Mouse (Mus musculus) embryo, embryonic 10 days (tissue): ENCODE results near the gene Garnl3.

ENCODE experiments used
- DNase-seq: peaks from one replicate; pipeline ENCODE4 v3.0.0-alpha.2; 2015; ENCODE audit warnings: low spot score

Garnl3 gene

DNA sequence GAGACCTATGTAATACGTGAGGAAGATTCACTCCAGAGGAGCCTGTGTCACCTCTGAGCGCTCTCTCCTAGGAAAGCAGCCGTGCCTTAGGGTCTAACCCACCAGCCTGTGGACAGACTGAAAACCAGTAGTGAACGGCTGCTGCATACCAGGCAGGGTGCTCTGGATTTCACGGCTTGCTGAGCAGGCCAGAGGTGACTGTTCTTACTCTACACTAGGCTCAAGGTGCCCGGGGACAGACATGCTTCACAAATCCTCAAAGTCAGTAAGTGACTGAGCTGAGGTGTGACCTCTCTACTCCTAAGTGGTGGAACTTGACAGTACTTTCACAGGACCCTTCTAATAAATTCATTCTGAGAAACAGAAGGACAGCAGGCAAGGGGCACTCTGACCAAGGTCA lies 108.6 kb downstream of the Garnl3 start:
- no peak for DNase-seq

- DNase-seq = peak; percentile 80
Measured at GRCm38 (mm10) chr2:33018026-33018425, 113.4 kb downstream of the Garnl3 start.

DNA sequence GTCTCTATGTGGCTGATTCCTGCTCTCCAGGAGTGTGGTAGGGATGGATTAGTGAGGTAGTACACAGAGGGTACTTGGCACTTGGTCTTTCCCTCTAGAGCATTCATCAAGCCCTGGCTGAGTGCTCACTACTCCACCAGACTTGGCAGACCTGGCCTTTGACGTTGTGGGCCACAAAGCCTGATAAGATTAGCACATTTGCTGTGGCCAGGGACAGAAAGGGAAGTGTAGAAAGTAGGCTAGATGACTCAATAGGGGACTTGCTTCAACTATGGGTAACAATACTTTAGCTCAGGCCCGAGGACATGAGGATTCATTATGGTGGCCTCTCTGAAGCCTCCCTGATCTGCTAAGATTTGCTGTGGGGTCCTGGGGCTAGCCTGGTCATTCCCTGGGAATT lies 114.3 kb downstream of the Garnl3 start:
- DNase-seq = no peak

DNA sequence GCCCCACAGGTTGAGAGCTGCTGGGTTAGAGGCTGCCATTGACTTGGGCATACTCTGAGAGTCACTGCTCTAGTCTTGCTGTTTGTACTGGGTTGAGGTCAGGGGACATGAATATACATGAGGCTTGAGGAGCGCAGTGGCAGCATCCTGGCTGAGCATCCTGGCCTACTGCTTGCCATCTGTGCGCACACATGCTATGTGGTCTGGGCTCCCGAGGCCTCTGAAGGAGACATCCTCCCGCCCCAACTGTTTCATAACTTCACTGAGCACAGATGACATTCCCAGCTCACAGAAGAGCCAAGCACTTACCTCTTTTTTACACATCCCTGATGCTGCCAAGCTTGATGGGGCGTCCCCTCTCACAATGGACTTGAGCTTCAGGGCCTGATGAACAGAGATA lies 116.6 kb downstream of the Garnl3 start:
- no peak for DNase-seq

DNA sequence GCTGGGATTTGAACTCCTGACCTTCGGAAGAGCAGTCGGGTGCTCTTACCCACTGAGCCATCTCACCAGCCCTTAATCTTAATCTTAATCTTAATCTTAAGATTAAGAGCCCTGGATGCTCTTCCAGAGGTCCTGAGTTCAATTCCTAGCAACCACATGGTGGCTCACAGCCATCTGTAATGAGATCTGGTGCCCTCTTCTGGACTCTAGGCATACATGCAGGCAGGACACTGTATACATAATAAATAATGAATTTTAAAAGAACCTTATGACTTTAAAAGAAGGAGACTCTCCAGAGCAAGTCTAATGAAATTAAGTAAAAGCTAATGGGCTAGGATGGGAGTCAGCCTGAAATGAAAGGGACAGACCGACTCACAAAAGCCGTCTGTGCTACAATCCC lies 122.4 kb downstream of the Garnl3 start:
- peak; percentile 16 for DNase-seq

GRCm38 (mm10) chr2:33005041-33005440 lies 126.4 kb downstream of the Garnl3 start:
- DNase-seq = no peak

GRCm38 (mm10) chr2:33002144-33002543 lies 129.3 kb downstream of the Garnl3 start:
- DNase-seq = no peak

DNA sequence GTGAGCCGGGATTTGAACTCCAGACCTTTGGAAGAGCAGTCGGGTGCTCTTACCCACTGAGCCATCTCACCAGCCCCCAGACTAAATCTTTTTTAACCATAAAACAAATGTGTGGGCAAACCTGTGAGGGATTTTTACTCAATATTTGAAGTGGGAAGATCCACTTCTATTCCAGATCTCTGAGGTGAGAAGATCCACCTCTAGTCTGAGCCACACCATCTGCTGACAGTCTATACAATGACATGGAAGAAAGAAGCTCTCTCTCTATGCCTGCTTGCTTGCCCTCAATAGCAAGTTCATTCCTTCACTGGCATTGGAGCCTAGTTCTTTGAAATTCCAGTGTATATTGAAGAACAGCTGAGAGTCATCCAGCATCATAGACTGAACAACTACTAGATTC lies 131.7 kb downstream of the Garnl3 start:
- DNase-seq = no peak

GRCm38 (mm10) chr2:32997792-32998191 lies 133.7 kb downstream of the Garnl3 start:
- DNase-seq = no peak

DNA sequence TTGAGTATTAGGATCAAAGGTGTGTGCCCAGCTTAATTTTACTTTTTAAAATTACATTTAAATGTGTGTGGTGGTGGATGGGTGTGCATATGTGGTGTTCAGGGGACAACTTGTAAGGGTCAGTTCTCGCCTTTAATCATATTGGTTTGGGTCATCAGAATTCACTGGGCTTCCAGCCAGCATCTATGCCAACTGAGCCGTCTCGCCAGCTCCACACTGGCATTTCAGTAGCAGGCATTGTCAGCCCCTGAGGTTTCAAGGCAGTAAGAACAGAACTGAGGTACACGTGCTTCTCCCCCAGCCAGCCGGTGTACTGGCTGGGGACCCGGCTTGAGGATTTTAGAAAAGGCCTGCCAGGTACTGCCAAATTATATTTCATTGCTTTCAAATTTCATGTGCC lies 134.4 kb downstream of the Garnl3 start:
- no peak for DNase-seq

- no peak for DNase-seq
Measured at GRCm38 (mm10) chr2:32992130-32992529, 139.3 kb downstream of the Garnl3 start.

GRCm38 (mm10) chr2:32990167-32990832 lies 141.2 kb downstream of the Garnl3 start:
- DNase-seq = peak; percentile 56

GRCm38 (mm10) chr2:32989376-32989775 lies 142.1 kb downstream of the Garnl3 start:
- DNase-seq = no peak

DNA sequence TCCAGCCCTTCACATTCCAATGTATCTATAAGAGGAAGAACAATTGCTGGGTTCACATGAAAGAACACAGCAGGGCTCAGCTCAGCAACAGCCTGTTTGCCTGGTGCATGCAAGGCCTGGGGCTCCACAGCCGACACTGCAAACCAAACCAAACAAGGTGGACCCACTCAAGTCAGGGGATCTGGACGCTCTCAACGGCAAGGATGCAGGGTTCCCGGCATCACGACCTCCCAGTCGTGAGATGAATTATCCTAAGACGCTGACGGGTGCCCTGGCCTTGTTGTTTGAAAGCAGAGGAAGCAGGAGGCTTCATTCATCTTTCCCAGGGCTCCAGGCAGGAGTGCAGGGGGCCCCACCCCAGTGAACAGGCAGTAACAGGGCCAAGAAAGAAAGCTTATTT lies 145.6 kb downstream of the Garnl3 start:
- DNase-seq = no peak

DNA sequence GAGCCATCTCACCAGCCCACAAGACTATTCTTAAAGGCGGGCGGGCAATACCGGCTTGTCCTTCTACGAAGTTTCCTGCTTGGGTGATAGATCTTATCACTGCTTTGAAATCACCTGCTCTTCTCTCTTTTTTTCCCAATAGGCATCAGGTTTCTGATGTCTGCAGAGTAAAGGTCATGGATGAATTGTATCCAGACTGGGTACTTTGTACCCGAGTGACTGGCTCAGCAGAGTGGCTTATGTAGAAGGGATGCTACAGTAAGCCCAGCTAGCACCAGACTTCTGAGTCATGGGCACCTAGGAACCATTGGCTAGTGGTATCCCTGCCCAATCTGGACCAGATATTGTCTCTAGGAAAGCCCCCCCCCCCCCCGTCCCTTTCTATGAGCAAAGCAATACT lies 147.8 kb downstream of the Garnl3 start:
- DNase-seq = no peak

DNA sequence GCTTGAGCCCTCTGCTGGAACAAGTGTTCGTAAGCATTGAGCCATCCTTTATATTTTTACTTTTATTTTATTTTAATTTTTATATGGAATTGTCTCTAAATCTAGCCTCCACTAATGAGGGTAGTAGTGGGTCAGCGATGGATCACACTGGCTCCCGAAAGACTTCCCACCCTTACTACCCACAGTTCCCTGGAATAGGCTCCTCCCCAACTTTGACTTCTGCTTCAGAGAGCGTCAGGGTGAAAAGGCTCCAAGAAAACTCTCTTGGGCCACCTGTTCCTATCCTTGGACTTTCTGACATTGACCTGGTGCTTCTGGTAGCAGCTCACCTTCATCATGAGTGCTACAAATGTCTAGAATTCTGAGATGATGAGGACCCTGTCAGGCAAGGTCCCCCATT lies 148.8 kb downstream of the Garnl3 start:
- DNase-seq = peak; percentile 39

GRCm38 (mm10) chr2:32981725-32982271 lies 149.7 kb downstream of the Garnl3 start, which contains the start of gene Slc2a8:
Gene Slc2a8, minus strand, starts transcription at chr2:32982083.
- DNase-seq = peak; percentile 96

DNA sequence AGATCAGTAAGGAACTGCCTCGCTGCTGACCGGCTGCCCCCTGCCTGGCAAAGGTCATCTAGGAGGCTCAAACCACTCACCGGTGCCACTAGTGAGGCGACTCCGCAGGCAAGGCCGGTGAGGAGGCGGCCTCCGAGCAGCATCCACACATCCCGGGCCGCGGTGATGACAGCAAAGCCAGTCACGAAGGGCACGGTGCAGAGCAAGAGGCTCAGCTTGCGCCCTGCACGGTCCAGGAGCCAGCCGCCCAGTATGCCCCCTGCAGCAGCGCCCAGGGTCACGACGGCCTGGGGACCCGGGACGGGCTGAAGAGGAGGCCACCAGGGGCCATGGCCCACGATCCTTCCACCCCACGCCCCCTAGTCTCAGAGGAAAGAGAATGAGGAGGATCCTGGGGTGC lies 150.2 kb downstream of the Garnl3 start:
- DNase-seq = peak; percentile 35

DNA sequence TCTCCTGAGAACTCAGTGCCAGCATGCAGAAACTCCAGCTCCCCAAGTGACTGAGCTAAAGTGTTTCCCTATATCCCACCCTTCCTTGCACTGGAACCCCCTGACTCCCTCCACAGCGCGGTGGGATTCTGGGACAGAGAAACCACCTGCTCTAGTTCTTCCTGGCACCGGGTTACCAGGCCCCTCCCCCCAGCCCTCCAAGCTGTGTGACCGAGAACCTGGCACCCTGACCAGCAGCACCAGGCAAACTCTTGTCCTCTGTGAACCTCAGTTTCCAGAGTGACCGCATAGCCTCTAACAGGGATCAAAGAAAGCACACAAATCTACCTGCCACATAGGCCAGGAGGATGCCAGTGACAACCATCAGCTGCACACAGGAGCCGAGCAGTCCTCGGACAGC lies 151.8 kb downstream of the Garnl3 start:
- no peak for DNase-seq

- DNase-seq = no peak
Measured at GRCm38 (mm10) chr2:32978675-32979074, 152.8 kb downstream of the Garnl3 start.

DNA sequence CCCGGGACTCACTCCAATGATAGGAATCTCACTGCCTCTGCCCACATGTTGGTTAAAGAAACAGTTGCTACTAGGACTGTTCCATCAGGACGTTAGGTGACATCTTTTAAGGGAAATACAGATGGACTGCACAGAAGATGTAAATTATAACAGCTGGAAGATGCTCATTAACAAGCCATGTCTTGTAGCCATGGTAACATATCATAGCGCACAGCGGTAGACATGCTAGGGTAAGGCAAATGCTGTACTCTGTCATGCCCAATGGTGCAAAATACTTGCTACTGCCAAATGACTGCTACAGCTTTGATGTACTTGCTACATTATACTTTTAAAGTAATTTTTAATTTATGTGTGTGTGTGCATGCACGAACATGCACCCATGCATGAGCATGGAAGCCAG lies 154.3 kb downstream of the Garnl3 start:
- DNase-seq = no peak

DNA sequence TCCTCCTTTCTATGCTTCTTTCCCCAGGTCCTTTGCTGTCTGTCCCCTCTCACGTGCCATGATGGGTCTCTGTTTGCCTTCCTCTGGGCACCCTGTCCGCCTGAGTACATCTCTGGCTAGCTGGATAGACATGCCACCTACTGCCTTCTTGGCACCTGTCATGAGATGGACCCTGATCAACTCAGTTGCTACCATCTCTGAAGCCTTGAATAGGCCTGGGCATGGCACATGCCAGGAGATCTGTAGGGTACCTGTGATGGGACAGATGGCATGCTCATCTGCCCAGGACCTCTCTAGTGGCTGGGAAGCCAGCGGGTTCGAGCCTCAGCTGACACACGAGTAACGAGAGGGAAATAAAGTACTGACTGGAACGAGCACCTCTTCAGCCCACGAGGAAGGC lies 157.2 kb downstream of the Garnl3 start:
- DNase-seq = no peak

DNA sequence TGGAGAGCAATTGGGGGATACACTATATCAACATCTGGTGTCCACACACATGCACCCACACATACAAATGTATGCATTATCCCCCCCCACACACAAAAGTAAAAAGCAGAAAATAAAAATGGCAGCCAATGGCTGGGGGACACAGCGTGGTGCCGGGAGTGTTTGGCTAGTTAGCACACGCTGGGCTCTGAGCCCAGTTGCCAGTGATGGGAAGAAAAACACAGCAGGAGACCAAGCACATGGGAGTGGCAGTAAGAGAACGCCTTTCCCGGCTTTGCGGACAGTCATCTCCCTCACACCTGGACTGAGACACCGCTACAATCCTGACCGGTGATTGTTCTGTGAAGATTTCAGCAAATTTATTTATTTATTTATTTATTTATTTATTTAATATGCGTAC lies 160.2 kb downstream of the Garnl3 start:
- DNase-seq = no peak

- DNase-seq = no peak
Measured at GRCm38 (mm10) chr2:32969326-32969725, 162.1 kb downstream of the Garnl3 start.
